Mouse (Mus musculus) bone marrow macrophage, adult 2 months (primary cell): ENCODE results near the gene Paox.
"Not testable (repeated sequence)": the region's sequence is repeated elsewhere in the genome, so short reads cannot be mapped to it uniquely, and the experiment has no call there.

Source experiments
- CTCF ChIP-seq: IDR thresholded peaks from 2 replicates; pipeline ENCODE4 v1.5.1; 2012; ENCODE audit warnings: low read depth, mild to moderate bottlenecking, low read length, moderate library complexity
- POLR2A ChIP-seq: IDR thresholded peaks from 2 replicates; pipeline ENCODE4 v1.6.1; 2012; ENCODE audit warnings: mild to moderate bottlenecking, low read depth, low read length, borderline replicate concordance

- not testable (repeated sequence) for TF ChIP-seq CTCF, POLR2A
Observed at GRCm38 (mm10) chr7:140134033-140134432, 18.4 kb downstream of the Paox start.
